Mouse (Mus musculus) testis, postnatal 10 days (tissue): Measurements from ENCODE around the gene Zfp653.

Source experiments
- DNase-seq: peaks from one replicate; pipeline ENCODE4 v3.0.0; 2021; ENCODE audit warnings: low spot score

Zfp653 gene

DNA sequence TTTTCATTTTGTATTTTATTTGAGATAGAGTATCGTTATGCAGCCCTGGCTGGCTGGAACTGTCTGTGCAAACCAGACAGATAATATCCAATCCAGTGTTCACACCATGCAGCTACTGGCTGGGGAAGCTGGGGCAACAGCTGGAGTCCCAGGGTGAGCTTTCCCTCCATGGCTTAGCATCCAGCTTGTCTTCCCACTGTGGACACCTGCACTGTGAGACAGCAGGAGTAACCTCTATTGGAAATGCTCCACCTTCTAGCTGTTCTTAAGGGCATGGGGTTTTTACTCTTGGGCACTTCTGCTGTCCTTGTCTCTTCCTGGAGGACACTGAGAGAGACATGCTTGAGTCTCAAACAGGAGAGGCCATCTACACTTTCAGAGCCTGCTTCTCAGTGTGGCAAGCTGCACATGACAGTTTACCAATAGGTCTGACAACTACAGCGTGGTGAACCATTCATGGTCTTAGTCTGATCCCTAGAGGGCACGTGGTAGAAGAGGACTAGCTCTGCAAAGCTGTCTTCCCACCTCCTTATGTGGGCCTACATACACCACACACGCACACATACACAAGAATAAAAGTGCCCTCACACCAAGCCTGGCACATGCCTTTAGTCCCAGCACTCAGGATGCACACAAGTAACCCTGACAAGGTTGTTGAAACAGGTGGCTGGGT is 1.2 kb downstream of the Zfp653 start:
- DNase-seq, result no peak

DNA sequence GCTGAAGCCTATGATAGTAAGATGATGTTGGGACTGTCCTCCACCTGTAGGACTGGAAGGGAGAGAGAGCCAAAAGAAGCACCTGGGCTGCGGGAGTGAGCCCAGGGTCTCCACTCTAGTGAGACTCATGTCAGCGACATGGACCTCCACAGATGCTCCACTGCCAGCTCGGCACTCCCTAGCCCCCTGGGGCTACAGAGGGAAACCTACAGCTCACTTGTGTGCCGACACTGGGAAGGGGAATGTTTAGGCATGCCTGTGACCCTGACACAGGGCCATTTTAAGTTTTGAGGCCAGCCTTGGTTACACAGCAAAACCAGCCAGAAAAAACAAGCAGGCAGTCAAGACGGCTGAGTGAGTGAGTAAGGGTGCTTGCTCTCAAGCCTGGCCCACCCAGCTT is 4.0 kb downstream of the Zfp653 start:
- DNase-seq, result no peak

DNA sequence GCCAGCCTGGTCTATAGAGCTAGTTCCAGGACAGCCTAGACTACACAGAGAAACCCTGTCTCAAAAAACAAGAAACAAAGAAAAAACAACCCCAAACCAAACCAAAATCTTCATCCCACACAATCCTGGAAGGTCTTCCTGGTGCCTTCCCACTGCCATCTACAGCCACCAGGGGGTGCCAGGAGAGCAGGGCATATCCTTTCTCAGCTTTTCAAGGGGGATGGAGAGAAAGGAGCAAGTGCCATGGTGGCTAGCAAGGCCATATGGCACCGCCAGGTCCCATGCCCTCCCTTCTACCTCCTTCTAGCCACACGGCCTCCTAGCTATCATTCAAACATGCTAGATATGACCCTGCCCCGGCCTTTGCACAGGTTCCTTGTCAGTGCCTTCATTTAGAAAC is 4.7 kb downstream of the Zfp653 start:
- peak; percentile 81 for DNase-seq

DNA sequence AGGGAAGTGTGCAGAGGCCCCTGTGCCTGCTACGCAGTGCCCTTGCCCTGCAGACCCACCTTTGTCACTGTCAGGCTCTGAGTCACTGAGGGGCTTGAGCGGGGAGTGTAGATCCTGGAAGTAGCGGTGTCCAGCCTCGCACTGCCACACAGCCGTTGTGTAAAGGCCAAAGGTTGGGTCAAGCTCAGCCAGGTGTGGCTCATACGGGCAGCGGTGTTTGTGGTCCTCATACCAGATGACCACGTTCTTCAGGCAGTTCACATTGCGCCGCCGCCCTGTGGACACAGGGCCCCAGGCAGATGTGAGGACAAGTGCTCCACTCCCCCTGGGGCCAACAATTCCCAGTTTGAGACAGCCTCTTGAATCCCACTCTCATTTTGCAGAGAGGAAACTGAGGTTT is 5.5 kb downstream of the Zfp653 start:
- DNase-seq, result no peak

DNA sequence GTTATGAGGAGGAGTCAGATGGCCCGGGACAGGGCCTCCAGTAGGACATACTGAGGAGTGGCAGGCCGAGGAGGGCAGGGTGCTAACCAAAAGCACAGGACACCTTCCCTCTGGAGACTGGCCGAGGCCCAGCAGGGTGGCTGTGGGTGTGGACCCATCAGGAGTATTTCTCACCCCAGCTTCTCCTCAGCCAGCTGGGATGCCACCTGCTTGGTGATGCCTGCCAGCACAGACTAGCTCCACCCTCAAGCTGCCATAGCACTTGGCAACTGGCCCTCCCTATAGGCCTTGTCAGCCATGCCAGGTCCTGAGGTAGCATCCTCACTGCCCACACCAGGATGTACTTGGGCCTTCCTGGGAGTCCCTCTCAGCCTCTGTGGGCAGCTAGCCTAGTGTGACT is 6.8 kb downstream of the Zfp653 start:
- no peak for DNase-seq

DNA sequence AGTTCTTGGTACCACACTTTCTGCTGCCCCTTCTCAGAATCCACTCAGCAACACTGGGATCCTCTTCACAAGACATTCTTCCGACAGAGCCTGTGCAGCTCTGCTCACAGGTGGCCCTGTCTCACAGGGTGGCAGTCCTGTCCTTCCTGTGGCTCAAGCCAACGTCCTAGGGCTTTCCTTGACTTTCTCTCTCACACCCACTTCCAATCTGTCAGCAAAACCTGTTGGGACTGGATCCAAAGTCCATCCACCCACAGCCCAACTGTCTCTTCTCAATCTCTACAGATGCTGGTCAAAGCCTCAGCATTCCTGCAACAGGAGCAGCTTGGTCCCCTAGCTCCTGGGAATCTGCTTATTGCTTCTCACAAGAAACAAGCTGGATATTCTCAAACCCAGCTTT is 9.8 kb downstream of the Zfp653 start:
- no peak for DNase-seq

DNA sequence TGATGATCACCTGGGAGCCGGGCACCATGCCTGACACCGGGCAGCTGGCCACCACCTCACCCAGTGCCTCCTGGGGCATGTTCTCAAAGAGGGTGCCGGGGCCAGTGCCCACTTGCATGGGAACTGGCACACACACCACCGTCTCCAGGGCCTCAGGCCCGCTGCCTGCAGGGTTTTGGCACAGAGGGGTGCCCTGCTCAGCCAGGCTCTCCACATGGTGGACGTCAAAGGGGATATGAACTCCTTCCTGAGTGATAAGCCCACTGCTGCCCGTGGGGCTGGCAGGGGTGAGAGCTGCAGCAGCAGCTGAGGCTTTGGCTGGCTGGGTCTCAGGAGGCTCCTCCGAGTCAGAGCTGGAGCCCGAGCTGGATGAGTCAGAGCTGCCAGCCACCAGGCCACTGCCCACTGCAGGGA is 13.2 kb downstream of the Zfp653 start:
- no peak for DNase-seq

DNA sequence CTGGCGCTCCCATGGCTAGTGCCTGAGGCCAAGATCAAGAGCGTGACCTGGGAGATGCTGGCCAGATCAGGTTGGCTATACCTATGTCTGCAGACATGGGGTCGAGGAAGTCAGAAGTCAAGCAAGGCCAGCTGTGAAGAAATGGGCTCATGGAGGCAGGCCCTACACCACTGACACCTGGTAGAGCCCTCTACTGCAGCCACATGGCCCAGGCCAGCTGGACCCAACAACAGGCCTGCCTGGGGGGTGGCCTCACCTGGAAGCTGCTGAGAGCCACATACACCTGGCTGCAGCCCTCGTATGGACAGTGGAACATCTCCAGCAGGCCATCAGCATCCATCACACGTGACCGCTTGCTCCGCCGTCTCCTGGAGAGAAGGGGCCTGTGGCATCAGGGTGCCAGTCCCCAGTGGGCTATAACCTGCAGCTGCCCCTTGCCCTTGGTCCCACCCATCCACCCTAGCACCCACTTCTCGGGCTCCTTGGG is 14.1 kb downstream of the Zfp653 start:
- DNase-seq, result no peak

DNA sequence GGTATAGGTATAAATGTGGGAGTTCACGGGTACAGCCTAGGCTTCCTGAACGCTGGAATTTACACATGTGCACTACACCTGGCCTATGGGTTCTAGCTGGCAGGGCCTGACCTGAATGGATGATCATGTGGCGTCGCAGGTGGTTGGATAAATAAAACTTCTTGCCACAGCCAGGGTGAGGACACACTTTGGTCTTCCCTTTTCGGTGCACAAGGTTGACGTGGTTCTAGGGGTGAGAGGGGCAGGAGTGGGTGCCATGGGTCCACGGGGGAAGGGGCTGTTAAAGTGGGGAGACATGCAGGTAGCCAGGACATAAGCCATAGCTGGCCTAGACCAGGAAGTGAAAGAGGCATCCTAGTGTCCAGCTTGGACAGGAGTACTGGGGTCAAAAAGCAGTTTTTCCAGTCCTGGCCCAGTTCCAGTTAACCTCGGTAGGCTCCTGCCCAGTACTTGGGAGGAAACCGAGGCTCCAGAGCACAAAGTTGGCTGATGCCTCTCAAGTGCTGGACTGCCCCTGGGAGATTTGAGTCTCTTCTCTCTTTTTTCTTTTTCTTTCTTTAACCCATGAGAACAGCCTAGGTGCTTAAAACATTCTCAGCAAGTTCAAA is 14.8 kb downstream of the Zfp653 start:
- DNase-seq, result no peak

DNA sequence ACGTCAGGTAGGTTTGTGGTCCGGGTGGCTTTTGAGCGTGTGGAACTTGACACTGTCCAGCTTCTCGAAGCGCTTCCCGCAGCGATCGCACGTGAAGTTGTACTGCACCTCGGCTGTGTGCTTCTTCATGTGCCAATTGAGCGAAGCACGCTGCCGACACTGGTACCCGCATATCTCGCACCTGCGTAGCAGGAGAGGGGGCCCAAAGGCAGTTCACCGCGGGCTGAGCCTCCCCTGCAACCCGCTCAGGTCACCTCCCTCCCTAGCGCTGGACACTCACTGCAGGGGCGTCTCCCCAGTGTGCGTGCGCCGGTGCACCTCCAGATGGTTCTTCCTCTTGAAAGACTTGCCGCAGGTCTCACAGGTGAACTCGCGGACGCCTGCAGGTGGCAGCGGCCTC is 15.5 kb downstream of the Zfp653 start:
- no peak for DNase-seq

DNA sequence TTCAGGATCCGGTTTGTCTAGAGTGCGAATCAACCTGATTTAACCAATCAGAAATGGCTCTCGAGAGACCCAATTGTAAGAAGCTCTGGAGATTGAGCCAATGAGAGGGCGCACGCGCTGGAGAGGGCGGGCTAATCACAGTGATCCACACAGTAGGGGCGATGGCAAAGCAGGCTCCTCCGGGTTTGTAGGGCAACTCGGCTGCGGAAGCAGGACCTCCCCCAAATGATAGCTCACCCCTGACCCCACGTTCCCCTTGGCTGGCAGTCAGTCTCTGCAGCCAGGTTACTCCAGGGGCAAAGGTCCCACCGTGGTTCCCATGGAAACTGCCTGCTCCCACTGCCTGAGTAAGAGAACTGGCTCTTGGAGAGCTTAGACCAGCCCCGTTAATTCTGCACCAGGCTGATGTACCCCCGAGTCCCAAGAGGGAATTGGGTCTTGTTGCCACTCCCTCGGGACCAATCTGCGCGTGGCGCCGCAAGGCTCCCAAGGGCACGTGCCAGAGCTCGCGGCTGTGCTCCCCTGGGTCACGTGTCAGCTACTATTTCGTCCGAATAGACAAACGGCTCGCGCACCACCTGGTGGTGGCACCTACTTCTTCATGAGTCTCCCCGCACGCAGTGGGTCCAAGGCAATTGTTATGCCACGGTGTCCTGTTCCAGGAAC is 16.6 kb downstream of the Zfp653 start:
- DNase-seq, result peak; percentile 81

DNA sequence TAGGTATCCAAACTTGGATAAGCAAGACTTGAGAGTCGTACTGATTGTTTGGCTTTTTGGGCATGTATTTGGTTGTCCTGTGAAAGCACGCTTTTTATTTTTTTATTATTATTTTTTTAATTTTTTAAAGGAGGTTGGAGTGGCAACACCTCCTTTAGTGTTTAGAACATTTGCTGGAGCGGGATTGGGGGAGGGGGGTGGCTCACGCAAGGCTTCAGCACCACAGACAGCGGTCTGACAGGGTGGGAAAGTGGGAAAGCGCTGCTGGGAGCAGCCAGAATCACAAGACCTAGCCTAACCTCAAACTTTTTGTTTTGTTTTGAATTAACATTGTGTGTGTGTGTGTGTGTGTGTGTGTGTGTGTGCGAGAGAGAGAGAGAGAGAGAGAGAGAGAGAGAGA is 17.5 kb downstream of the Zfp653 start:
- DNase-seq, result no peak

DNA sequence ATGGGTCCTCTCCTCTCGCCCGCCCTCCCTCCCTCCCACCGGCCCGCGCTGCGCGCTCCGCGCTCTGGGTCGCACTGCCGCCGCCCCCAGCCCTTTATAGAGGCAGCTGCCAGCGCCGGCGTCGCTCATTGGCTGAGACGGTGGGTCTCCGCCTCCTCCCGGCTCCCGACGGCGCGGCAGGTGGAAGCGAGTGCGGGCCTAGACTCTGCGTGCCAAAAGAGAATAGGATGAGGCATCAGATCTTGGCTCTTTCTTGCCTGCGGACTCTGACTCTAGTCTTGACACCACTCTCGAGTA is 19.3 kb downstream of the Zfp653 start, which contains the start of gene Elavl3:
Elavl3 (minus strand) TSS at position 66 of the 297 bp plus-strand sequence.
- no peak for DNase-seq

DNA sequence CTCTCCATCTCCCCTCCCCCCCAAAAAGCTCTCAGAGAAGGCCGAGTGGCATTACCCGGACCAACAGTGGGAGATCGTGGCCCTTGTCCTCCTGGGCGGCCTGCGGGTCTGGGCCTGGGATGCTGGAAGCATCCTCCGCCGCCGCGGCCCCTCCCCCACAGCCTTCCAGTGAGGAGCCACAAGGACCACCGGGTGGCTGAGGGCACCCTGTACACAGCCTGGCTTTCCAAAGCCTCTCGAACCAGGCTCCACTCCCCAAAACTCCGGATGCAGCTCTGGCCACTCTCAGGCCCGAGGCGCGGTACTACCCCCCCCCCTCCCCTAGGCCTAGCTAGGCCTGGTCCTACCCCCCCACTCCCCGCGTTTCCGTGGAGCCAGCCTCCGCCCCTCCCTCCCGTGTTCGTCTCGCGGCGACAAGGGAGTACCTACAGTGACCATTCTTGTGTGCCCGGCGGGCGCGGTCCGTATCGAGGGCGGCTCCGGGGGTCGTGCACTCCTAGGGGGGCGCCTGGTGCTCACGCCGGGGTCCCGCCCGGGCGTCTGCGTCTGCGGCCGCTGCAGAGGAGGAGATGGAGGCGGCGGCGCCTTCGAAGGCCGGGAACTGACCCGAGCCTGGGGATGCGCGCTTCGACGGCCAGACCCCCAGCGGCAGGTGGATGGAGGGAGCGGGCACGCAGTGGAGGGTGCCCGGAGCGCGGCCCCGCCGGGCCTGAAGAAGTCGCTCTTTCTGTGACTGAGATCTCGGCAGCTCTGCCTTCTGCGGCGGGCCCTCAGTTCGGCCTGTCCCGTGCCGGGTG is 19.8 kb downstream of the Zfp653 start:
- DNase-seq, result peak; percentile 59

DNA sequence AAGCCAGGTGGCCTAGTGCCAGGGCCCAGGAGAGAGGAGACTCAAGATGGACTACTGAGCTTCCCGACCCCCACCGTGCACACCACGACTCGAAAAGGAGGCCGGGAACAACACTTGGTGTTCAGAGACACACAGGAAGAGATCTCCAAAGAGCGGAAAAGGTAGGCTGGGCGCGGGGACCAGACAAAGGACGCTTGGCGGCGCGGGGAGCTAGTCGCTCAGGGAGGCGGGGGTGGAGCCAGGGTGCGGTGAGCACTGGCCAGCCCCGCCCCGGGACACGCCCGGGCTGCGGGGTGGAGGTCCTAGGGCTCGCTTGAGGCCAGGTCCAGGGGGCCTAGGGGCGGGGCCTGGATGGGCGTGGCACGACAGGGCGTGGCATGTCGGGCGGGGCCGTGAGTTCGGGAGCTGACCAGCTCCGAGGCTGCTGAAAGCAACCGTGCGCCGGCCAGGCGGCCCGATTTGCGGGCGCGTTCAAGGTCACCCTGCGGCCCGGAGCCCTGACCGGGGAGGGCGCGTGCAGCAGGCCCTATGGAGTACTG is 20.8 kb downstream of the Zfp653 start:
- DNase-seq, result peak; percentile 88

DNA sequence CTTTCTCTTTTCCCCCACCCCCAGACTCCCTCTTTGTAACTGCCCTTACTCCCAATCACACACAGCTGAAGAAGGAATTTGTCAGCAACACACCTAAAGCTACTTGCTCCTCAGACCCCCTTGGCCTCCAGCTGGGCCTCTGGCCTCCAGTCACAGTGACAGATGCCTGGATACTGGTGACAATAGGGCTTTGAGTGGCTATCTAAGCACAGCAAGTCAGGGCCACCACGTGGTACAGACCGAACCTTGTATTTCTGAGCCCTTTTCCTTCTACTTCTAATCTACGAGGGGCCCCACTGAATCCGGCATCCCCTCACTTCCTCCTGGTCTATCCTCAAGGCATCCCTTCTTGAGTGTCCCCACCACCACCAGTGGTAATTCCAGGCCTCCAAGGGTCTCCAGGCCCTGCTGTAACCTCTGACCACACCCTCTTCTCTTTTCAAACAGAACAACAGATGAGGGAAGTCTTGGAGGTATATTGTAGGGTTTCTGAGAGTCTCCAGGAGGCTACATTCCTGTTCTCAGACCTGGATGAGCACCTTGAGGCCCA is 21.4 kb downstream of the Zfp653 start:
- DNase-seq, result no peak

DNA sequence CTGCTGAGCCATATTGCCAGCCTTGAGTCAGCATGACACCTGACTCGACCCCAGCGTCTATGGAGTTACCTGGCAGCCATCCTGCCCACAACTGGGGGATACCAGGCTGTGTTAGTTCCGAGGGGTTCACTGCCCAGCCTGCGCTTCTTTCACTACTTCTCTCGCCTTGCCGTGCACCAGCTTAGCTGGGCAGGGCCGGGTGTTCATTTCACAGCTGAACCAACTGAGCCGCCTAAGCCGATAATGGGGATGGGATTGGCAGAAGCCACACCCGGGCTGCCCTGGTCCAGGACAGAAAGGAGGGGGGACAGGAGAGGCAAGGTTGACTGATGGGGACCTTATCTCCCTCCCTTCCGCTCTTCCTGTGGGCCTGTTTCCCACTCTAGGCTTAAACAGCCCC is 21.9 kb downstream of the Zfp653 start:
- DNase-seq, result no peak

DNA sequence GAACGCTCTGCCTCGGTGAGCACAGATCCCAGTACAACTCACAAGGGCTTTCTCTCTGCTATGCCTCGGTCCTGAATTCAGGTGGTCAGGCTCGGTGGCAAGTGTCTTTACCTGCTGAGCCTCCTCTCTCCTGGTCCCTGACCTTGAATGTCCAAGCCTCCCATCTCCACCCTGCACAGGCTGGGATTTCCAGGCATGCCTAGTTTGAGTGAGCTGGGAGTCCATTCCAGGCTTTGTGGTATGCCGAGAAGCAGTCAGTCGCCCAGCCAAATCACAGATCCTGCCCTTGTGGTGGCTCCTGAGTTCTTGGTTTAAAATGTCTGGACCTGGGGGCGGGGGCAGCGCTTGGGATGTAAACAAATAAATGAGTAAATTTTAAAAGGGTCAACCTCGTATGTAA is 23.8 kb downstream of the Zfp653 start:
- no peak for DNase-seq

DNA sequence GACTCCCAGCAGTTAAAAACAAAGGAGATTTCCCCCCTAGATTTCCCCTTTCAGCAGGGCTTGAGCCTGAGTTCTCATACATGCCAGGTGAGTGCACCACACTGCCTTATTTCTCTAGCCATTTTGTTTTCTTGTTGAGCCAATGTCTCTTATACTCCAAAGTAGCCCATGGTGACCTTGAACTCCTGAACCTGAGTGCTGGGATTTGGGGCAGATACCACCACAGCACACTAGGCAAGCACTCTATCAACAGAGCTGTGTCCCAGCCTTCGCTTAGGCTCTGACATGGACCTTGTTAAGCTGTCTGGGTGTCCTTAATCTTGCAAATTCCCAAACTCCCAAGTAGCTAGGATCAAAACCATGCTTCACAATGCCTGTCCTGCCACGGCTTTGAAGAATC is 29.3 kb downstream of the Zfp653 start:
- DNase-seq, result no peak

DNA sequence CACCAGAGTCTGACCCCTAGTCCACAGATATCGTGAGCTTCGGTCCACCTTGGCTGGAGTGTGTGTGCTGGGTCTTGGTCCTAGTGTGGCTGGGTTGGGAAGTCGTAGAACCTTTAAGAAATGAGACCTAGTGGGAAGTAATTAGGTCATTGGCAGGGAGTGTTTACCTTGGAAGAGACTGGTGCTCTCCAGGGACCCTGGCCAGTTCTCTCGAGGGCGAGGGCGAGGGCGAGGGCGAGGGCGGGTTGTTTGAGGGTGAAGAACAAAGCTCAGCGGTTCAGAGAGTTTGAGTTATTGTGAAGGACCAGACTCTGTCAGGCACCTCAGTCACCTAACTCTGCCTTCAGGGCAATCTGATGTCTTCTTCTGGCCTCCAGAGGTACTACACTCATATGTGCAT is 33.4 kb downstream of the Zfp653 start:
- DNase-seq, result no peak

DNA sequence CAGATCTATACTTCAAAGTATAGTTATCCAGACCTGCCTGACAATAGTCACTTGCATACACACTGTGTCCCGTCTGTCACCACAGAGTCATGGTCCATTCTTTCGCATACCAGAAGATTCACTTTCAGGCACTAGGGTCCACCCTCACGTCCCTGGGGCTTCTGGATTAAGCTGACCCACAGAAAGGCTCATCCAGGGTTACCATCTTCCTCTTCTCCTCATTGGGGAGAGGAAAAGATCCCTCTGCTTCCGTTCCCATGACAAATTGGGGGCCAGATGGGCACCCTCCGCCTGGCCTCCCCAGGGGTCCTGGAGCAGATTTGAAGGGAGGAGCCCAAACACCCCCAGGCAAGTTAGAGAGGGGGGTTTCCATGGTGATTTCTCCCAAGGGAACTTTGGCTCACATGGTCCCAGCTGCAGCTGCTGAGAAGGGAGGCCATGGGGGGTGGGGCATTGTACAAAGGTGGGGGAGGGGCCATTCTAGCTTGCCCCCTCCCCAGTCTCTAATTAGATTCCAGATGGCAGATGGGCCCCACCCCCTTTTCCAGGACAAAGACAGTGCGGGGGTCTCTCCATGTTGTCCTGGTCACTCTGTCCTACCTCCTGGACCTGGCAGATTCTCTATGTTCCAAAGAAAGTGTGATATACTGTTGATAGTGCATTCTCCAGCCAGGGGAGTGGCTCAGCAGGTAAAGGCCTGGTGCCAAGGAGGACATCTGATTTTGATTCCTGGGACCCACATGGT is 35.7 kb downstream of the Zfp653 start:
- DNase-seq, result no peak

DNA sequence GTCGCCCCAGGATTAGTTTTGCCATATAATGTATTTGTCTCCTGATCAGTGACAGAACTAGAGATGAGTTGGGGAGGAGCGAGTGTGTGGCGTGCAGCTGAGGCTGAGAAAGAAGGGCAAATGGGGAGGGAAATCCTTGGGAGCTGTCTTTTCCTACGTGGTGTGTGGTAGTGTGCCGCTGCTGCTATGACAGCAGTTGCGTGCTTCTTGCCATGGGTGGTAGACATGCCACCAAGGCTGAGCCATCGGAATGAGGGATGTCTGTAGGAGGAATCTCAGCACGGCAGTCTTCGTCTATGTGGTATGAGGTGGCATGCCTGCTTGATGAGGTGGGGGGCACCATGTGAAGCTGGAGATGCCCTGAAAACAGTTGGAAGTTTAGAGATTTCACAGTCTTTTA is 40.8 kb downstream of the Zfp653 start:
- no peak for DNase-seq
